Mouse (Mus musculus) CH12.LX (cell line): ENCODE results near the gene Atp5mpl.

Source experiments
- CHD1 ChIP-seq: IDR thresholded peaks from 2 replicates; pipeline ENCODE4 v1.6.1; 2012; ENCODE audit warnings: low read depth, low read length, improper control_type of control experiment, inconsistent platforms
- CHD2 ChIP-seq: IDR thresholded peaks from 2 replicates; pipeline ENCODE4 v1.6.1; 2011; ENCODE audit warnings: low read length, improper control_type of control experiment
- CTCF ChIP-seq, 2 experiments: IDR thresholded peaks in 1 of 2; conservative IDR thresholded peaks in 1 of 2; 2 replicates each; pipeline ENCODE4 v1.5.1; 2011 to 2012; ENCODE audit warnings: low read depth in 2 of 2, low read length in 2 of 2, improper control_type of control experiment in 1 of 2, inconsistent platforms in 1 of 2, mild to moderate bottlenecking in 1 of 2, moderate library complexity in 1 of 2
- EP300 ChIP-seq: IDR thresholded peaks from 2 replicates; pipeline ENCODE4 v1.6.1; 2011; ENCODE audit warnings: low read length, improper control_type of control experiment
- GABPA ChIP-seq: IDR thresholded peaks from 2 replicates; pipeline ENCODE4 v1.6.1; 2012; ENCODE audit warnings: low read depth, low read length, improper control_type of control experiment, inconsistent platforms; ENCODE audit not compliant: insufficient replicate concordance
- MAFK ChIP-seq: IDR thresholded peaks from 2 replicates; pipeline ENCODE4 v1.6.1; 2011; ENCODE audit warnings: low read length, improper control_type of control experiment; ENCODE audit not compliant: insufficient replicate concordance
- MAX ChIP-seq: IDR thresholded peaks from 2 replicates; pipeline ENCODE4 v1.6.1; 2011; ENCODE audit warnings: low read length, improper control_type of control experiment
- MAZ ChIP-seq: IDR thresholded peaks from 2 replicates; pipeline ENCODE4 v1.6.1; 2012; ENCODE audit warnings: low read depth, mild to moderate bottlenecking, inconsistent platforms, low read length, improper control_type of control experiment, moderate library complexity
- MXI1 ChIP-seq: IDR thresholded peaks from 2 replicates; pipeline ENCODE4 v1.6.1; 2011; ENCODE audit warnings: mild to moderate bottlenecking, low read depth, low read length, improper control_type of control experiment
- MYC ChIP-seq: IDR thresholded peaks from 2 replicates; pipeline ENCODE4 v1.6.1; 2011; ENCODE audit warnings: low read depth, mild to moderate bottlenecking, improper control_type of control experiment, low read length
- NELFE ChIP-seq: IDR thresholded peaks from 2 replicates; pipeline ENCODE4 v1.6.1; 2011; ENCODE audit warnings: low read depth, low read length, improper control_type of control experiment
- POLR2A ChIP-seq: IDR thresholded peaks from 2 replicates; pipeline ENCODE4 v1.6.1; 2011; ENCODE audit warnings: low read depth, mild to moderate bottlenecking, improper control_type of control experiment, low read length

- TF ChIP-seq CTCF (conservative IDR thresholded peaks at IDR 0.05 in 1 of 2, IDR thresholded peaks at IDR 0.05 in 1 of 2; ENCODE audit: low read depth in 2 of 2, low read length in 2 of 2) (no peak), MYC (no peak), POLR2A (no peak), MAFK (no peak), MAX (no peak), MXI1 (no peak), CHD2 (no peak), GABPA (no peak), CHD1 (no peak), EP300 (no peak), NELFE (no peak), MAZ (no peak)
Measured at GRCm38 (mm10) chr12:111950486-111950885, 16.3 kb downstream of the Atp5mpl start.
